Mouse (Mus musculus) cerebellum, adult 2 months (tissue): ENCODE measurements around the gene Cenpb.

Experiments used
- CTCF ChIP-seq: fragments of 200-500 bp; IDR thresholded peaks from 2 replicates; pipeline ENCODE4 v1.5.1; 2011; ENCODE audit warnings: low read depth, mild to moderate bottlenecking, control low read depth, low read length, moderate library complexity, borderline replicate concordance; ENCODE audit not compliant: insufficient read depth
- POLR2A ChIP-seq: fragments of 200-500 bp; IDR thresholded peaks from 2 replicates; pipeline ENCODE4 v1.6.1; 2011; ENCODE audit warnings: low read length, control low read depth, borderline replicate concordance; ENCODE audit not compliant: insufficient read depth

GRCm38 (mm10) chr2:131222562-131222961 lies 42.7 kb upstream of the Cenpb start:
- TF ChIP-seq CTCF = no peak
- no peak for TF ChIP-seq POLR2A
